Mouse (Mus musculus): ENCODE measurements around the gene Top1. TPM values are rescaled to one million over a fixed set of nuclear protein-coding genes. Genes with fewer than 3 reads are reported as not detected.

Gene Top1
- total RNA-seq, 2 experiments from 2014 or later, result 53.1 to 65.1 TPM

DNA sequence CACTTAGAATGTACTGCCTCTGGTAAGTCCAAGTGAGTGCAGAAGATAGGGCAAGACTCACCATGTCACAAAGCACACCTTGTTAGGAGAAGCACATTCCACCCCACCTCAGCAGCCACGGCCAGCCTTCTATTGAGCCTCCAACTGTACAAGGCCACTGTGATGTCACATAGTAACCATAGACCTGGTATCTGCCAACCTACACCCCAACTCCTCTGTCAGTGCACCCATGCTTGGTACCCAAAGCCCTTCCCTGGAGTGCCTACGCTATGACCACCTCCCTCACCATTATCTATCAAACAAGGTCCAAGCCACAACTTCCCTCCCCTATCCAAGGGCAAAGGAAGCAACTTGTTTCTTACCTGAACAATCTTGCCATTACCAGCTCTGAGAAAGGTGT lies 123.3 kb downstream of the Top1 start:
- intact Hi-C loops (cut with DNase I), result no loop called here
- DNase-seq, result no peak

GRCm38 (mm10) chr2:160770409-160770808 lies 124.7 kb downstream of the Top1 start:
- intact Hi-C loops (cut with DNase I), result no loop called here

DNA sequence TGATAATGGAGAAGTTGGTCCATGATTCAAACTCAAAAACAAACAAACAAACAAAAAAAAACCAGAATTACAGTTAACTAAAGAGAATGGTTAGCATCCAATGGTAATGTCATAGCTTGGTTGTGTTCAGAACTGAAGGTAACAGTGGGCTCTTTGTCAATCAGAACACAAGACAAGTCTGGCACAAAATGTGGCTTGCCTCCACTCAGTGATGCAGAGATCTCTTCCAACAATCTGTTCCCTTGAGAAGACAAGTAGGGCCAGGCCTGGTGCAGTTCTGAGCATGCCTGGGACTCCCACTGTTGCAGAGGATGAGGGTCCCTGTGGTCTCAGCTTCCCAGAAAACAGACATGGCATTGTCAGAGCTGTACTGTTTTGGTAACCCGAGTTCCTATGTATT lies 125.2 kb downstream of the Top1 start:
- intact Hi-C loops (cut with DNase I), result no loop called here
- DNase-seq, result no peak

More at GRCm38 (mm10) chr2:160770409-160770808, 124.7 kb downstream of the Top1 start:
- no peak for DNase-seq

DNA sequence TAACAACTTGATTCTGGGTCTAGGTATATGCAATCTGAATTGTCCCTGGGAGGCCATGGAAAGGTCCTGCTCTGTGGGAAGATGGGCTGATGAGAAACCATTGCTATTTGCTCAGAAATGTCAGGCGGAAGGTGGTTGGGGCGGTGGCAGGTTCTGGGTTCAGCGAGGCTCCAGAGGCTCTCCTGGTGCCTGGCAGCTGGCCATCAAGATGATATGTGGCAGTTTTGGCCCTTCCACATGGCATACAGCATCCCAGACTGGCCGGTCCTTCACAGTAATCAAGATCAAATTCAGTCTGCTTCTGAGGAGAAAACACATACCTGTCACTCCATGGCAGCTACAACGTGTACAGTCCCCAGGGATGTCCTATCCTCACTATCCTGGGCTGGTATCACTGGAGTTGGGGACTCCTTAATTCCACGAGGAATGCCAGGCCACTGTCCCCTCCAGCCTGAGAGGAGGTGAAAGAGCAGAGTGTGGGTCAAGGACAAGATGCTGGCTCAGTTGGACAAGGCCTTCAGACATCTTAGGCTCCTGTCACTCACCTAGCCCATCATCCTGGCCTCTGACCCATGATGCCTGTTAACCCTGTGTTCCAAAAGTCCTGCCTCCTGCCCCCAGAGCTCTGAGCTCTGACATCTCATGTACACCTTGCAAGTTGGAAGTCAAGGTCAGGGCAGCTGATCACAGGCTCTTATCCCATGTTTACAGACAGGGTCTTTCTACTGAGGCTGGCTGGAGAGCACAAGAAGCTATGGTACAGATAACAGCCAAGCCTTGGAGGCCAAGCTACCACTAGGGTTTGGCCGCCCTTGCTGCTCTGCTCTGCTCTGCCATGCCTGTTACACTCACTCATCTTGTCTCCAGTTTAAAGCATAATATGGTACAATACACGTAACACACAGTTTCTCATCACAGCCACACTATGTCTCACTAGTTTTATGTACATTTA lies 125.9 kb downstream of the Top1 start:
- no peak for DNase-seq

More for the DNA sequence above, 125.9 kb downstream of the Top1 start:
- intact Hi-C loops (cut with DNase I), result no loop called here

Small RNA genes within 50 kb of the gene (microRNA-seq; reads per million reads assigned to microRNA genes)
- gene Gm23968, result 0 reads per million in 2 experiments

Other genes with a start within 250 kb of the Top1 start
- gene Plcg1, start 85.4 kb downstream of the Top1 start, total RNA-seq (2021), result 10 to 100 TPM; 97.2 to 99.0 TPM
- gene Zhx3, start 227.1 kb downstream of the Top1 start, total RNA-seq (2021), result 10 to 100 TPM; 39.1 to 56.8 TPM
- 1 to 10 TPM; 2.3 to 5.1 TPM for gene Lpin3, start 234.8 kb downstream of the Top1 start, total RNA-seq (2021)

Measured in heart, postnatal 10 days (tissue).